23 mouse cellular contexts compared by ENCODE assay signal in genomic region chr15:19391250-19391982, GRCm38 (mm10).
DNase-seq lines count a peak whose midpoint lies in the region; ATAC-seq and TF ChIP-seq lines count a peak whose summit lies in the region.
"Had no signal": no experiment of that assay in that cellular context is flagged by ENCODE, and none has a peak within 500 bp of the region (broad histone marks: within the 10 kb centered on the region; RNA-seq: fewer than 3 reads in every experiment).

No protein-coding gene starts in this region.

- no peak for TF ChIP-seq CTCF in midbrain, postnatal 0 days (IDR thresholded peaks at IDR 0.05)

- H3K9ac ChIP-seq in forebrain, embryonic 14.5 days (ENCODE audit: low read length), result no peak overlapping the region
- H3K9ac ChIP-seq in forebrain, embryonic 12.5 days, result no peak overlapping the region
- no peak overlapping the region for H3K9ac ChIP-seq in midbrain, embryonic 12.5 days (replicated peaks)
- H3K9ac ChIP-seq in midbrain, postnatal 0 days (replicated peaks; ENCODE audit: low read length, poor library complexity, severe bottlenecking), result no peak overlapping the region
- H3K9ac ChIP-seq: embryonic facial prominence, embryonic 12.5 days; heart, embryonic 13.5 days; hindbrain, embryonic 15.5 days had no signal

- no peaks in the 10 kb centered on the region for H3K36me3 ChIP-seq in forebrain, embryonic 14.5 days (ENCODE audit: control insufficient read depth, insufficient read depth, low read length)
- no peaks in the 10 kb centered on the region for H3K36me3 ChIP-seq in forebrain, embryonic 12.5 days (replicated peaks)
- no peaks in the 10 kb centered on the region for H3K36me3 ChIP-seq in midbrain, embryonic 12.5 days
- no peaks in the 10 kb centered on the region for H3K36me3 ChIP-seq in midbrain, postnatal 0 days (ENCODE audit: insufficient read depth, low read length)
- H3K36me3 ChIP-seq: embryonic facial prominence, embryonic 12.5 days; G1E; heart, embryonic 13.5 days; hindbrain, embryonic 15.5 days had no signal

- no peaks in the 10 kb centered on the region for H3K27me3 ChIP-seq in forebrain, embryonic 14.5 days (replicated peaks; ENCODE audit: control insufficient read depth, insufficient read depth, low read length)
- H3K27me3 ChIP-seq in forebrain, embryonic 12.5 days, result no peaks in the 10 kb centered on the region
- no peaks in the 10 kb centered on the region for H3K27me3 ChIP-seq in midbrain, embryonic 12.5 days
- no peaks in the 10 kb centered on the region for H3K27me3 ChIP-seq in midbrain, postnatal 0 days (ENCODE audit: insufficient read depth, low read length)
- H3K27me3 ChIP-seq: embryonic facial prominence, embryonic 12.5 days; heart, embryonic 13.5 days; hindbrain, embryonic 15.5 days had no signal

- no peak overlapping the region for H3K27ac ChIP-seq in forebrain, embryonic 14.5 days (ENCODE audit: low read depth, low read length)
- H3K27ac ChIP-seq in forebrain, embryonic 12.5 days, result no peak overlapping the region
- no peak overlapping the region for H3K27ac ChIP-seq in midbrain, embryonic 12.5 days (replicated peaks)
- no peak overlapping the region for H3K27ac ChIP-seq in midbrain, postnatal 0 days (ENCODE audit: low read depth, low read length)
- H3K27ac ChIP-seq: embryonic facial prominence, embryonic 12.5 days; gastrocnemius, adult 2 months; heart, embryonic 13.5 days; hindbrain, embryonic 15.5 days had no signal

- H3K4me2 ChIP-seq in forebrain, embryonic 14.5 days (ENCODE audit: low read length), result no peak overlapping the region
- no peak overlapping the region for H3K4me2 ChIP-seq in forebrain, embryonic 12.5 days
- no peak overlapping the region for H3K4me2 ChIP-seq in midbrain, embryonic 12.5 days (replicated peaks)
- H3K4me2 ChIP-seq in midbrain, postnatal 0 days (ENCODE audit: low read depth, low read length, poor library complexity, severe bottlenecking), result no peak overlapping the region
- H3K4me2 ChIP-seq: embryonic facial prominence, embryonic 12.5 days; heart, embryonic 13.5 days; hindbrain, embryonic 15.5 days had no signal

- H3K4me3 ChIP-seq in forebrain, embryonic 14.5 days (ENCODE audit: low read depth, low read length), result no peak overlapping the region
- H3K4me3 ChIP-seq in forebrain, embryonic 12.5 days (replicated peaks), result no peak overlapping the region
- H3K4me3 ChIP-seq in midbrain, embryonic 12.5 days, result no peak overlapping the region
- H3K4me3 ChIP-seq in midbrain, postnatal 0 days (ENCODE audit: low read depth, low read length), result no peak overlapping the region
- H3K4me3 ChIP-seq: embryonic facial prominence, embryonic 12.5 days; gastrocnemius, adult 2 months; heart, embryonic 13.5 days; hindbrain, embryonic 15.5 days had no signal

- ATAC-seq in forebrain, embryonic 14.5 days, result no peak
- no peak for ATAC-seq in forebrain, embryonic 12.5 days (ENCODE audit: low FRiP score)
- ATAC-seq in midbrain, embryonic 12.5 days (ENCODE audit: low FRiP score, low read depth), result peak; percentile 78
- no peak for ATAC-seq in midbrain, postnatal 0 days (ENCODE audit: low FRiP score)
- ATAC-seq: intestine, embryonic 16.5 days had no signal

- intact Hi-C loops in gastrocnemius, postnatal 36 days (cut with DNase I), result no loop called here

- peak; percentile 8 for DNase-seq in forebrain, embryonic 14.5 days (ENCODE audit: low spot score)
- no peak for DNase-seq in midbrain, postnatal 0 days (ENCODE audit: low spot score)
- DNase-seq in ES-CJ7 (ENCODE audit: low read depth, low spot score) (peak; percentile 54), ZHBTc4 (ENCODE audit: low read depth, low spot score) (peak; percentile 10)
- DNase-seq in kidney, postnatal 4 days, result no peak
- no peak for DNase-seq in gastrocnemius, postnatal 36 days
- DNase-seq: adrenal gland, adult 2 months; adrenal gland, postnatal 25 days; cerebellum, adult 11 months; cerebellum, adult 8-10 months; cerebellum, postnatal 14 days; embryo, embryonic 11 days; gastrocnemius, adult 2 months; gastrocnemius, postnatal 25 days; heart, adult 11 months; heart, postnatal 36 days had no signal

- WGBS in forebrain, embryonic 14.5 days, result 67% methylated on average over 6 of the region's 6 CpGs
- 66% methylated on average over 6 of the region's 6 CpGs for WGBS in forebrain, embryonic 12.5 days
- 69% methylated on average over 6 of the region's 6 CpGs for WGBS in midbrain, embryonic 12.5 days
- WGBS in midbrain, postnatal 0 days, result 48% methylated on average over 6 of the region's 6 CpGs

- H3K9me3 ChIP-seq in forebrain, embryonic 14.5 days (replicated peaks; ENCODE audit: control insufficient read depth, low read length), result no peaks in the 10 kb centered on the region
- H3K9me3 ChIP-seq in forebrain, embryonic 12.5 days, result no peaks in the 10 kb centered on the region
- no peaks in the 10 kb centered on the region for H3K9me3 ChIP-seq in midbrain, embryonic 12.5 days
- H3K9me3 ChIP-seq in midbrain, postnatal 0 days (ENCODE audit: low read length), result no peaks in the 10 kb centered on the region
- H3K9me3 ChIP-seq: embryonic facial prominence, embryonic 12.5 days; G1E; heart, embryonic 13.5 days; hindbrain, embryonic 15.5 days had no signal

- no peaks in the 10 kb centered on the region for H3K4me1 ChIP-seq in forebrain, embryonic 14.5 days (ENCODE audit: control insufficient read depth, insufficient read depth, low read length)
- H3K4me1 ChIP-seq in forebrain, embryonic 12.5 days, result no peaks in the 10 kb centered on the region
- H3K4me1 ChIP-seq in midbrain, embryonic 12.5 days, result no peaks in the 10 kb centered on the region
- H3K4me1 ChIP-seq in midbrain, postnatal 0 days (ENCODE audit: insufficient read depth, low read length), result no peaks in the 10 kb centered on the region
- H3K4me1 ChIP-seq: embryonic facial prominence, embryonic 12.5 days; heart, embryonic 13.5 days; hindbrain, embryonic 15.5 days had no signal

Comparison
In these comparisons a context has a peak if more than half of its experiments do, and no peak if none do; other contexts are left out.
1. DNase-seq: peak in forebrain, embryonic 14.5 days (single experiment), ES-CJ7 (single experiment) and ZHBTc4 (single experiment); none in midbrain, postnatal 0 days (single experiment), kidney, postnatal 4 days (0 of 2) and gastrocnemius, postnatal 36 days (0 of 2).